In the genomic region with DNA sequence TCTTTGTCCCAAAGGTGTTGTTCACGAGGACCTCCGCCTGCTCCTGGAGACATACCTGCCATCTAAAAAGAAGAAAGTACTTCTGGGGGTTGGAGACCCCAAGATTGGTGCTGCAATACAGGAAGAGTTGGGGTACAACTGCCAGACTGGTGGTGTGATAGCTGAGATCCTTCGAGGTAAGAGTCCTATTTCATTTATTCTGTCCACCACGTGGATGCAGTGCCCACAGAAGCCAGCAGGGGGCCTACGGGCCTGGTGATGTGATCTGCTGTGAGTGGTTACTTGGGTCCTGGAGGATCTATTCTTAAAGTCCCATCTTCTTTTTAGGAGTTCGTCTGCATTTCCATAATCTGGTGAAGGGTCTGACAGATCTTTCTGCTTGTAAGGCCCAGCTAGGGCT, we compare ENCODE assay signal across 8 mouse cellular contexts. TPM values are rescaled to one million over a fixed set of nuclear protein-coding genes. Genes with fewer than 3 reads are reported as not detected.
A peak's percentile ranks its signal among the peaks of the same experiment; 100 is the strongest.
DNase-seq lines count a peak whose midpoint lies in the region; ATAC-seq and TF ChIP-seq lines count a peak whose summit lies in the region.

No protein-coding gene starts in this region.

- H3K27me3 ChIP-seq in hindbrain, embryonic 11.5 days (ENCODE audit: control insufficient read depth, insufficient read depth, low read length) = no peaks in the 10 kb centered on the region
- H3K27me3 ChIP-seq in limb, embryonic 15.5 days = no peaks in the 10 kb centered on the region
- H3K27me3 ChIP-seq in midbrain, embryonic 16.5 days (ENCODE audit: control insufficient read depth, insufficient read depth, low read depth, low read length) = no peaks in the 10 kb centered on the region

- peak overlapping the region; percentile 87 for H3K4me2 ChIP-seq in hindbrain, embryonic 11.5 days (replicated peaks; ENCODE audit: low read depth, low read length)
- peak overlapping the region; percentile 67 for H3K4me2 ChIP-seq in limb, embryonic 15.5 days
- H3K4me2 ChIP-seq in midbrain, embryonic 16.5 days (ENCODE audit: low read length) = peak overlapping the region; percentile 72

- H3K4me3 ChIP-seq in left cerebral cortex, adult 2 months = peak overlapping the region; percentile 98
- peak overlapping the region; percentile 94 for H3K4me3 ChIP-seq in hindbrain, embryonic 11.5 days (ENCODE audit: low read depth, low read length)
- H3K4me3 ChIP-seq in limb, embryonic 15.5 days = peak overlapping the region; percentile 90
- H3K4me3 ChIP-seq in midbrain, embryonic 16.5 days (ENCODE audit: low read depth, low read length) = peak overlapping the region; percentile 83

- intact Hi-C loops in left cerebral cortex, adult 2 months (cut with DNase I) = no loop called here
- intact Hi-C loops in left cerebral cortex, postnatal 25 days (cut with DNase I) = loop anchor here (2.0 kb wide), 1 partner anchor 97 kb away; the partner anchor contains the start of gene Snrpb

- H3K9me3 ChIP-seq in hindbrain, embryonic 11.5 days (ENCODE audit: control insufficient read depth, low read length) = no peaks in the 10 kb centered on the region
- H3K9me3 ChIP-seq in limb, embryonic 15.5 days = no peaks in the 10 kb centered on the region
- no peaks in the 10 kb centered on the region for H3K9me3 ChIP-seq in midbrain, embryonic 16.5 days (replicated peaks; ENCODE audit: control insufficient read depth, low read length, poor library complexity, severe bottlenecking)

- WGBS in hindbrain, embryonic 11.5 days = 51% methylated on average over 6 of the region's 6 CpGs
- 47% methylated on average over 6 of the region's 6 CpGs for WGBS in limb, embryonic 15.5 days
- WGBS in midbrain, embryonic 16.5 days = 46% methylated on average over 6 of the region's 6 CpGs

- ATAC-seq in hindbrain, embryonic 11.5 days (ENCODE audit: low FRiP score) = no peak
- no peak for ATAC-seq in limb, embryonic 15.5 days (ENCODE audit: insufficient number of reproducible peaks, low FRiP score, low TSS enrichment, low read depth)
- no peak for ATAC-seq in midbrain, embryonic 16.5 days

- no peak overlapping the region for H3K9ac ChIP-seq in hindbrain, embryonic 11.5 days (ENCODE audit: low read depth, low read length)
- no peak overlapping the region for H3K9ac ChIP-seq in limb, embryonic 15.5 days
- H3K9ac ChIP-seq in midbrain, embryonic 16.5 days (ENCODE audit: low read depth, low read length) = 0 out of 2 replicates have a peak overlapping the region, but pooled peaks have one; percentile 46

- peak in 1 of 2 experiments; percentile 55 for DNase-seq in left cerebral cortex, adult 2 months (ENCODE audit: extremely low spot score in 1 of 2, low spot score in 2 of 2)
- DNase-seq in left cerebral cortex, postnatal 25 days (ENCODE audit: low spot score in 2 of 2) = no peak
- peak; percentile 88 for DNase-seq in R1 (ENCODE audit: low read depth, low spot score)
- DNase-seq in embryo, embryonic 9.5 days (ENCODE audit: extremely low spot score) = peak; percentile 82
- DNase-seq in hindbrain, embryonic 11.5 days (ENCODE audit: low spot score) = peak; percentile 86
- DNase-seq in thymus, postnatal 4 days = peak; percentile 86

- no peak overlapping the region for H3K27ac ChIP-seq in left cerebral cortex, adult 2 months
- no peak overlapping the region for H3K27ac ChIP-seq in hindbrain, embryonic 11.5 days (ENCODE audit: low read depth, low read length)
- H3K27ac ChIP-seq in limb, embryonic 15.5 days = no peak overlapping the region
- no peak overlapping the region for H3K27ac ChIP-seq in midbrain, embryonic 16.5 days (ENCODE audit: low read length)

- peaks cover 3% of the 10 kb centered on the region; the same call in 1 of the 2 replicates for H3K4me1 ChIP-seq in hindbrain, embryonic 11.5 days (replicated peaks; ENCODE audit: control insufficient read depth, insufficient read depth, low read length)
- H3K4me1 ChIP-seq in limb, embryonic 15.5 days = peaks cover 27% of the 10 kb centered on the region
- peaks cover 27% of the 10 kb centered on the region for H3K4me1 ChIP-seq in midbrain, embryonic 16.5 days (ENCODE audit: control insufficient read depth, insufficient read depth, low read length)

- TF ChIP-seq CTCF in left cerebral cortex, adult 2 months (IDR thresholded peaks at IDR 0.05) = peak; percentile 58

- H3K36me3 ChIP-seq in hindbrain, embryonic 11.5 days (ENCODE audit: control insufficient read depth, insufficient read depth, low read length) = peaks cover 16% of the 10 kb centered on the region; the same call in 1 of the 2 replicates
- H3K36me3 ChIP-seq in limb, embryonic 15.5 days = peaks cover 50% of the 10 kb centered on the region
- peaks cover 39% of the 10 kb centered on the region for H3K36me3 ChIP-seq in midbrain, embryonic 16.5 days (ENCODE audit: control insufficient read depth, insufficient read depth, low read length)

RNA-seq across cellular contexts. Expression of gene Nop56, which starts 1.4 kb away (rescaled TPM):
- total RNA-seq in left cerebral cortex, adult 2 months (2021) = 100 to 1,000 TPM; 140 to 144 TPM
- 100 to 1,000 TPM; 112 to 113 TPM for total RNA-seq in left cerebral cortex, postnatal 25 days (2021)
- 297 and 331 TPM in 2 replicates for polyA plus RNA-seq in hindbrain, embryonic 11.5 days (2014; fragmentation: Nextera tagmentation; extraction: Ambion mirVana)
- polyA plus RNA-seq in limb, embryonic 15.5 days (2015; fragmentation: Nextera tagmentation; extraction: Ambion mirVana) = 252 and 261 TPM in 2 replicates
- 237 and 239 TPM in 2 replicates for polyA plus RNA-seq in midbrain, embryonic 16.5 days (2015; fragmentation: Nextera tagmentation; extraction: Ambion mirVana)

RNA-seq across cellular contexts. Expression of gene Idh3b, which starts 8.7 kb away (rescaled TPM):
- total RNA-seq in left cerebral cortex, adult 2 months (2021) = 100 to 1,000 TPM; 285 to 286 TPM
- total RNA-seq in left cerebral cortex, postnatal 25 days (2021) = 100 to 1,000 TPM; 267 to 269 TPM
- polyA plus RNA-seq in hindbrain, embryonic 11.5 days (2014; fragmentation: Nextera tagmentation; extraction: Ambion mirVana) = 141 and 147 TPM in 2 replicates
- 144 and 154 TPM in 2 replicates for polyA plus RNA-seq in limb, embryonic 15.5 days (2015; fragmentation: Nextera tagmentation; extraction: Ambion mirVana)
- polyA plus RNA-seq in midbrain, embryonic 16.5 days (2015; fragmentation: Nextera tagmentation; extraction: Ambion mirVana) = 170 and 186 TPM in 2 replicates

RNA-seq across cellular contexts. Expression of gene Ebf4, which starts 19.3 kb away (rescaled TPM):
- total RNA-seq in left cerebral cortex, adult 2 months (2021) = 1 to 10 TPM; 9.7 to 9.8 TPM
- total RNA-seq in left cerebral cortex, postnatal 25 days (2021) = 1 to 10 TPM; 7.8 to 8.3 TPM
- 1.1 and 1.2 TPM in 2 replicates for polyA plus RNA-seq in hindbrain, embryonic 11.5 days (2014; fragmentation: Nextera tagmentation; extraction: Ambion mirVana)
- polyA plus RNA-seq in limb, embryonic 15.5 days (2015; fragmentation: Nextera tagmentation; extraction: Ambion mirVana) = 2.6 and 2.8 TPM in 2 replicates
- 3.7 and 4.6 TPM in 2 replicates for polyA plus RNA-seq in midbrain, embryonic 16.5 days (2015; fragmentation: Nextera tagmentation; extraction: Ambion mirVana)

Comparison
In these comparisons a context has a peak if more than half of its experiments do, and no peak if none do; other contexts are left out.
1. DNase-seq: peak in R1 (single experiment), embryo, embryonic 9.5 days (single experiment), hindbrain, embryonic 11.5 days (single experiment) and thymus, postnatal 4 days (single experiment); none in left cerebral cortex, postnatal 25 days (0 of 2).
2. Peak in every context shown above with its lines, with median percentiles within 50 percentile points of each other: H3K4me3 ChIP-seq and H3K4me2 ChIP-seq.